Mouse (Mus musculus): ENCODE results near the gene Uqcc1. TPM values are rescaled to one million over a fixed set of nuclear protein-coding genes. Genes with fewer than 3 reads are reported as not detected.

Gene Uqcc1
- total and polyA plus RNA-seq, 3 experiments: 35.3 to 55.2 (median 49.8) TPM

GRCm38 (mm10) chr2:155961862-155962261, 31.8 kb upstream of the Uqcc1 start:
- Histone ChIP-seq H3K4me2 (ENCODE audit: insufficient read depth, low read depth, poor library complexity, severe bottlenecking) (no peak overlapping the region), H3K9me3 (replicated peaks; ENCODE audit: low read length) (no peaks in the 10 kb centered on the region), H3K36me3 (replicated peaks in 1 of 2; ENCODE audit: control insufficient read depth in 1 of 2, insufficient read depth in 1 of 2, low read length in 1 of 2) (peaks cover 29 to 55% of the 10 kb centered on the region in 2 experiments), H3K27me3 (replicated peaks) (no peaks in the 10 kb centered on the region), H3K27ac (ENCODE audit: insufficient read depth, low read depth) (no peak overlapping the region), H3K4me1 (ENCODE audit: control insufficient read depth in 1 of 2, insufficient read depth in 2 of 2) (peaks cover 5 to 57% of the 10 kb centered on the region in 2 experiments; a peak in 3 of 4 replicates), H3K9ac (ENCODE audit: insufficient read depth, low read depth) (no peak overlapping the region), H3K79me2 (replicated peaks; ENCODE audit: control insufficient read depth, extremely low read depth, insufficient read depth, poor library complexity, severe bottlenecking) (peaks cover 14% of the 10 kb centered on the region; the same call in 1 of the 2 replicates), H3K4me3 (replicated peaks in 1 of 3; ENCODE audit: low read depth in 2 of 3, low read length in 2 of 3, poor library complexity in 1 of 3) (no peak overlapping the region)
- DNase-seq (ENCODE audit: extremely low read depth): peak; percentile 75
- dilution Hi-C loops (cut with MboI; ENCODE audit: extremely low pct_ligation_motif_present, extremely low pct_unique_long_range_greater_than_20kb, low sequenced_read_pairs): no loop called here
- TF ChIP-seq MEF2A (IDR thresholded peaks at IDR 0.05; ENCODE audit: borderline replicate concordance, low read depth, low read length) (no peak), ETS1 (conservative IDR thresholded peaks at IDR 0.05; ENCODE audit: low read depth, low read length) (0 out of 2 replicates have a peak, but pooled peaks have one; percentile 18), BHLHE40 (IDR thresholded peaks at IDR 0.05; ENCODE audit: low read depth, low read length) (peak; percentile 70), CHD1 (IDR thresholded peaks at IDR 0.05; ENCODE audit: low read depth, low read length) (no peak), MXI1 (IDR thresholded peaks at IDR 0.05; ENCODE audit: low read depth, low read length) (no peak), JUN (IDR thresholded peaks at IDR 0.05; ENCODE audit: insufficient read depth, low read depth, low read length) (no peak), TCF12 (IDR thresholded peaks at IDR 0.05; ENCODE audit: low read depth, low read length) (peak; percentile 93), CTCF (conservative IDR thresholded peaks at IDR 0.05 in 1 of 2, IDR thresholded peaks at IDR 0.05 in 1 of 2; ENCODE audit: low read depth in 2 of 2, low read length in 2 of 2) (peak in 1 of 2 experiments; percentile 24; a peak in 1 of 4 replicates), POLR2A (IDR thresholded peaks at IDR 0.05; ENCODE audit: low read depth, low read length) (no peak), UBTF (IDR thresholded peaks at IDR 0.05; ENCODE audit: low read depth, low read length) (0 out of 2 replicates have a peak, but pooled peaks have one; percentile 48)
- in situ Hi-C loops (cut with MboI; ENCODE audit: low pct_ligation_motif_present, low pct_unique_long_range_greater_than_20kb, low sequenced_read_pairs): loop anchor here (10.0 kb wide), 1 partner anchor 173 kb away; no protein-coding TSS in a partner anchor

- in situ Hi-C loops (cut with MboI; ENCODE audit: low pct_ligation_motif_present, low pct_unique_long_range_greater_than_20kb, low sequenced_read_pairs) (loop anchor here (10.0 kb wide), 1 partner anchor 175 kb away; no protein-coding TSS in a partner anchor), dilution Hi-C loops (cut with MboI; ENCODE audit: extremely low pct_ligation_motif_present, extremely low pct_unique_long_range_greater_than_20kb, low sequenced_read_pairs) (no loop called here)
- H3K27me3 ChIP-seq (replicated peaks): peaks cover under 1% of the 10 kb centered on the region
- no peak overlapping the region for H3K27ac ChIP-seq (ENCODE audit: insufficient read depth, low read depth)
- no peak for DNase-seq (ENCODE audit: extremely low read depth)
- no peak overlapping the region for H3K4me3 ChIP-seq (replicated peaks in 1 of 3; ENCODE audit: low read depth in 2 of 3, low read length in 2 of 3, poor library complexity in 1 of 3)
- peaks cover 5 to 49% of the 10 kb centered on the region in 2 experiments; a peak in 3 of 4 replicates for H3K4me1 ChIP-seq (ENCODE audit: control insufficient read depth in 1 of 2, insufficient read depth in 2 of 2)
- no peak overlapping the region for H3K9ac ChIP-seq (ENCODE audit: insufficient read depth, low read depth)
- H3K36me3 ChIP-seq (replicated peaks in 1 of 2; ENCODE audit: control insufficient read depth in 1 of 2, insufficient read depth in 1 of 2, low read length in 1 of 2): peaks cover 21 to 42% of the 10 kb centered on the region in 2 experiments
- H3K9me3 ChIP-seq (replicated peaks; ENCODE audit: low read length): no peaks in the 10 kb centered on the region
- TF ChIP-seq E2F4 (IDR thresholded peaks at IDR 0.05; ENCODE audit: insufficient replicate concordance, low read depth, low read length): no peak
- no peak for TF ChIP-seq UBTF (IDR thresholded peaks at IDR 0.05; ENCODE audit: low read depth, low read length)
- no peak for TF ChIP-seq ZC3H11A (IDR thresholded peaks at IDR 0.05; ENCODE audit: low read depth, low read length)
- no peak for TF ChIP-seq CHD1 (IDR thresholded peaks at IDR 0.05; ENCODE audit: low read depth, low read length)
- TF ChIP-seq ETS1 (conservative IDR thresholded peaks at IDR 0.05; ENCODE audit: low read depth, low read length): no peak
- TF ChIP-seq HCFC1 (IDR thresholded peaks at IDR 0.05; ENCODE audit: low read depth, low read length): no peak
- TF ChIP-seq MAZ (IDR thresholded peaks at IDR 0.05; ENCODE audit: low read depth, low read length): no peak
- H3K79me2 ChIP-seq (replicated peaks; ENCODE audit: control insufficient read depth, extremely low read depth, insufficient read depth, poor library complexity, severe bottlenecking): peaks cover 15% of the 10 kb centered on the region; the same call in 1 of the 2 replicates
- no peak overlapping the region for H3K4me2 ChIP-seq (ENCODE audit: insufficient read depth, low read depth, poor library complexity, severe bottlenecking)
These were observed 29.9 kb upstream of the Uqcc1 start for GRCm38 (mm10) chr2:155959981-155960380.

All from CH12.LX (cell line).